Comparison of ENCODE assay signal across 17 mouse cellular contexts in genomic region chr2:29605591-29605990, GRCm38 (mm10).
"Had no signal": no experiment of that assay in that cellular context is flagged by ENCODE, and none has a peak within 500 bp of the region (broad histone marks: within the 10 kb centered on the region; RNA-seq: fewer than 3 reads in every experiment).

No protein-coding gene starts in this region.

- H3K4me2 ChIP-seq: neural tube, embryonic 12.5 days; neural tube, embryonic 13.5 days; neural tube, embryonic 15.5 days; stomach, embryonic 15.5 days had no signal

- H3K27ac ChIP-seq: neural tube, embryonic 12.5 days; neural tube, embryonic 13.5 days; neural tube, embryonic 15.5 days; stomach, embryonic 15.5 days; stomach, postnatal 0 days had no signal

- H3K27me3 ChIP-seq: neural tube, embryonic 12.5 days; stomach, embryonic 15.5 days had no signal

- H3K9me3 ChIP-seq: neural tube, embryonic 12.5 days; neural tube, embryonic 13.5 days; neural tube, embryonic 15.5 days; stomach, embryonic 15.5 days had no signal

- H3K9ac ChIP-seq: neural tube, embryonic 12.5 days; neural tube, embryonic 13.5 days; neural tube, embryonic 15.5 days; stomach, embryonic 15.5 days had no signal

- H3K36me3 ChIP-seq: neural tube, embryonic 12.5 days; neural tube, embryonic 13.5 days; neural tube, embryonic 15.5 days; stomach, embryonic 15.5 days had no signal

- DNase-seq: retina, postnatal 1 day; right cerebral cortex, adult 18-20 months; right cerebral cortex, postnatal 14 days; right cerebral cortex, postnatal 25 days; right cerebral cortex, postnatal 4 days; spleen, adult 18-20 months; thymus, adult 18-20 months; thymus, adult 2 months; thymus, postnatal 14 days; thymus, postnatal 25 days; thymus, postnatal 36 days; thymus, postnatal 4 days had no signal

- H3K4me3 ChIP-seq: neural tube, embryonic 12.5 days; neural tube, embryonic 13.5 days; neural tube, embryonic 15.5 days; stomach, embryonic 15.5 days had no signal
